Mouse (Mus musculus) kidney, postnatal 4 days (tissue): ENCODE data around the gene Mical3.

Experiments
- DNase-seq, 2 experiments: peaks; one replicate each; pipeline ENCODE4 v3.0.0; 2021; ENCODE audit warnings: mixed read lengths in 2 of 2

The Mical3 gene

DNA sequence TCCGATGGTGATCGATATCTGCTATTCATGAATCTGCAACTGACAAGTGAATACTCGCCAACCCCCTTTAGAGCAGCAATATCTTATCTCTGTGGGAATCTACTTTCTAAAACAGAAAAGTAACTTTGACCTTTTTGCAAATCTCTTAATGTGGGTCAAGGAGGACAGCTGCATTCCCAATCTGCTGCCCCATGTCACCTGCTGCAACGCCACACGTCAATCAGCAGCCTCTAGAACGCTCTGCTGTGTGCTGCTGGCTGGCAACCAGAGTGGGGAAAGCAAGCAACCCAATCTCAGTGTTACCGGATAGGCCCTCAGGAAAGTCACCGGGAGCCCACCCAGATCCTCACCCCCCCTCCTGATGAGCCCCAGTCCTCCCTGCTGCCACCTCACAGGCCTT, 79.4 kb downstream of the Mical3 start:
- DNase-seq, result no peak

DNA sequence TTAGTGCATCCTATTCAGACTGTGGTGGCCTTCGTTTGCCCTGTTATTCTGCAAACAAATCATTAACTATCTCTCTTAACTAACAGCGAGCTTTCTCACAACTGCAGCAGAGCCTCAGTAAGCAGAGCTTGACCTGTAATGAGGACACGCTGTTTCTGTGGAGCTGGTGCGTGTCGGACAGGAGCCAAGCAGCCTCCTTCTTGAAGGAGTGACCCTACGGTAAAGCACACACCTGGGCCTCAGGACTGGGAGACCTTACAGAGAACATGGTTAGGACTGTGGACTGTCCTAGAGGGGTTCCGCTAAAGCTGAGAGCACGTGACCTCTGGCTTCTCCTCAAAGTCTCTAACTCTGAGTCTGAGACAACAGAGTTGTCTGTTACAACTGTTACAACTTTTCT, 82.1 kb downstream of the Mical3 start:
- DNase-seq, result peak; percentile 66 to 81

DNA sequence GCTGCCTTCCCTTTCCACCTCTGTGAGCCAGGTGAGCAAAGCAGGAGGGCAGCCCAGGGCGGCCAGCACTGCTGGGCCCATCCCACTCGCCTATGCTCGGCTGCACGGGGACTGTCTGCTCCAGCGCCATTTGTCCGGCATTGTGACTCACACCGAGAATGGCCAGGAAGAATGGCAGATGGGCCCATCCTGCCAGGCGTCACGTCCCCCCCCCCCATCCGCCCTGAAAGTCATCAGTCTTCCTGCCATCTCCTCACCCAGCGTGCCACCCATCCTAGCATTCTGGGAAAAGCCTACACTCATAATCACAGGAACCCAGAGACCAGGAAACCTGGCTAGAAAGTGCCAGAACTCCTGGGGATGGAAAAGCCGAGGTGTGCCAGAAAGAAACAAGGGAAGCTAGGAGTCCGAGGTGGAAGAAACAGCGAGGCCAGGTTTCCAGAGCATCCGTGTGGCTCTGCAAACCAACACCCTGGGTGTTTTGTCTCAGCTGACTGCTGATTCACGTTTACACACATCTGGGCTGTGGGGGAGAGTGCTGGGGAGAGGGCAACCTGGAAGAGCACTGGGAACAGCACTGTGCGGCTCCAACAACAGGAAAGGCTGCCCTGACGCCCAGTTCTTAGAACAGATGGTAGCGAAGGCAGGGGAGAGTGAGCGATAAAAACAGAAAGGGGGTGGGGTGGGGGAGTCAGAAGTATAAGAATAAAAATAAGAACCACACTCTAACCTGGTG, 85.3 kb downstream of the Mical3 start:
- DNase-seq, result peak; percentile 43 to 59

DNA sequence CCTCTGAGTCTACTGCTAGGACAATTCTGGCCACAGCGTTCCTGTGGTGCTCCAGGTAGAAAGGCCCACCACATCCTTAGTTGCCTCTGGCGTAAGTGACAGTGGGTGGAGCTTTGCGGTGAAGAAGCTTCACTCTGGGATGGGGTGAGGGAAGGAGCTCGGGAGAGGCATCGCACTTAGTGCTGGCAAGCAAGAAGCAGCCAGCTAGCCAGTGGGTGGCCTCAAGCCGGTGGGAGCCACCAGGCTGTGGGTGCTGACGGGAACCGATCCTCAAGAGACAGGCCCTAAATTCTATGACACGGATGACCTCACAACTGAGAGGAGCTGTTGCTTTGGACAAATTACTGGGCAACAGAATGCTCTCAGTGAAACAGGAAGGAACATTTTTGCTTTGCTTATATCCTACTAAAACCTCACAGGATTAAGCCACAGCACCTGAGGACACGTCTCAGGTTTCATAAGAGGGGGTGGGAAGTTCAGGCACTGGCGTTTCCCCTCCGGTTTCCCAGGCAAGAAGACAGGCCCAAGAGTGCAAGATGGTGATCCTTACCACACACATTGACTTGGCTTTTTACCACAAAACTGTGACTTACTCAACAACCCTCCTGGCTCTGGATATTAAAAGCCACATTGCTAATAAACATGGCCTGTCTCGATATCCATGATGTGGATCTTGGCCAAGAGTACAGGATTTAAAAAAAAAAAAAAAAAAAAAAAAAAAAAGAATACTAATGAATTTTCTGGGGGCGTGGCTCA, 87.2 kb downstream of the Mical3 start:
- DNase-seq, result no peak

DNA sequence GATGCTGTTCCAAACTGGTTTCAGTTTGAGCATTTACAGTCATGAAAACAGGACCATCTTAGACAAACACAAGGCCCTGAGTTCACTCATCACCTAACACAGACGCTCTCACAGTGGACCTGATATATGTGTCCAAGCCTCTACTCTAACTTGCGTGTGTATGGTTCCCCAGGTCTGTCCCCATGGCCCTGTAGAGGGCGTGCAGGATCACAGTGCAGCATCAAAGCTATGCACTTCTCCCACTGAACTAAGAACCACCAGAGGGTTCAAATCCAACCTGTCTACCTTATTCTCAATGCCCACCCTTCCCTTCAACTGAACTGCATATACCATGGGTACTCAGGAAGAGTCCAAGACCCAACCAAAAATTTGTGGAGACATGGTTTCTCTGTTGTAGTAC, 91.1 kb downstream of the Mical3 start:
- no peak for DNase-seq

DNA sequence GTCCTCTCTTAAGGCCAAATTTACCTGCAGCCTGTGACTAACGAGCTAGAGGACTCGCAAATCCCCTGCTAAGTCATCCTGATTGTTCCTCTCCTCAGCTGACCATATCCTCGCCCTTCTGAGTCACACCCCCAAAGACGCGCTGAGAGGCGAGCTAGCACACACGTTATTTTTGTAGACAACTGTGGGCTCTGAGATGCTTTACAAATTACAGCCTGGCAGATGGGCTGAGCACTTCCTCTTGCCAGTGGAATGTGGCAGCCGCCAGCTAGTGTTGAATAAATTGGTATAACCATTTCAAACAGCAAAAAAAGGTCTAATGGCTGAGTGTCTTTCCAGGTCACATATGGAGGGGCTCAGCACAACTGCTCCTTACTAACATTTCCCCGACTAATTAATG, 91.5 kb downstream of the Mical3 start:
- no peak for DNase-seq

DNA sequence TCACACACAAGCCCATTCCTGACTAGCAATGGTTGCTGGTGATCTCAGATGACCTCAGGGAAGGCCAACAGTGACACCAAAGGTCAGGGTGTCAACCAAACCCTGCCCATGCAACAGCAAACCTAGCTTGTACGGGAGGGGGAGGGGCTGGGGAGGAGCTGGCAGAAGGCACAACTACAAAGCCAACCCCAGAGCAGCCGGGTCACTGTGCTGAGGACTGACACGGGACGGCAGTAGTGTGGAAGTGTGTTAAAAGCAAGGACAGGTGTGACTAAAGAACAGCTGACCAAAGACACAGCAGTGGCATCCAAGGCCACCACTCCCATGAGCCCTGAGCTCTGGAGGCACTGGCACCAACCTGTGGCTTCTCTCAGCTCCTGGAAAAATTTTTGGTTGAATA, 93.7 kb downstream of the Mical3 start:
- no peak for DNase-seq

DNA sequence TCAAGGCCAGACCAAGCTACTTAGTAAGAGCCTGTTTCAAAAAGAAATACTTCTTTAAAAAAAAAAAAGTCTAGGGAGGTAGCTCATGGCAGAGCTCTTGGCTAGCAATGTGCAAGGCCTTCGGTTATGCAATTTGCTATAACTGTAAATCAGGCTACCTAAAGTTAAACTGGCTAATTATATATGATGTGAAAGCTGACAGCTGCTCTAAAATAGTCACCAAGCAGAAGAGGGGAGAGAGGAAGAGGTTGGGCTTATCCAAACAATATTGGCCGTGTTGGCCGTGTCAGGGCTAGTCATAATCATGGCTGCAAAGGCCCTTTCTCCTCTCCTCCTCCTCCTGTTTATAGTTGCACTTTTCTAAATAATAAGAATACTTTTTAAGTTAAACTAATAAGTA, 94.9 kb downstream of the Mical3 start:
- DNase-seq, result no peak

DNA sequence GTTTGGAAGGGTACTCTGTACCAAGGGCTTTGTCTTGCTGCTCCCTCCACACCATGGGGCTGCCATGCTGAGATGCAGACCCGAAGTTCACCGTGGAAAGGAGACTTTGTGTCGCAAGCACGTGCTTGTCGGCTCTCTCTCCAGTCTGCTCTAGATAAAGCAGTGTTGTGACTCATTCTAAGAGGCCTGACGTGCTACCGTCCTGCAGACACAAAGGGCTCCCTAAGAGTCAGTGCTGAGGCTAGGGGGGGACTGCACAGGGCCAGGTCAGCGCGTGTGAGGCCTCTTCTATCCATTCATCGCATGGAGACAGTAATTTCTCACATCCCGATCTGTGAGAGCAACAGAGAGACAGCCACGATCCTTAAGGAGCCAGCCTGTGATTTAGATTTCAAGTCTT, 95.5 kb downstream of the Mical3 start:
- no peak for DNase-seq

DNA sequence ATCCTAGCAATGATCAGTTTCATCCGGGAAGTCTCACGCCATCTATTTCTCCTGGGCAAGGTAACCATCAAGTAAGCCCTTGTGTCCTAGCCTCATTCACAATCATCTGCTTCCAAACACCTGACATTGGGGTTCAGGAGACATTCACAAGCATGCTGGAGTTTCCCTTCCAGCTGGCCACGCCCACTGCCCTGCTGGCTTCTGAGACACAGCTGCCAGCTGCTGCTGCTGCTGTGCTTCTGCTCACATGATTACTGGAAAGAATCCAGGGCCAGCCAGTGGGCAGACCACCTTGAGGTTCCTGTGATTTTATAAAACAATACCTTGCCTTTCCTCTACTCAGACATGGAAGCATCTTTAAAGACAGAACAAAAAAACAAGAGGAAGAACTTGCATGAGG, 97.5 kb downstream of the Mical3 start:
- DNase-seq, result no peak

DNA sequence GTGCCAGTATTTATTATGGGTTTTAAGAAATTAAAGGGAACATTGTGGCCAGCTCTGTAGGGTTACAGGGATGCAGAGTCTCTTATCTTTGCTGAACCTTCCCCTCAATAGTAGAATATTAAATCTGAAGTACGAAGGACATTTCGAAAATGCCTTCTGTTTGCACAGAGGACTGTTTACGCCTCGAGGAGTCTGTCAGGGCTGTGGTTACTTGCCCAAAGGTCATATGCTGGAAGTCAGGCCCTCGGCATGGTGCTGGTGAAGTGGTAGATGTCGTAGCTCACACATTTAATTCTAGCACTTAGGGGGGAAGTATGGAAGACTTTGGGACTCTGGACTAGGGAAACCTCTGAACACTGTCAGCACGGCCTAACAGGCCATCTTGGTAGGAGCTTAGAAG, 99.4 kb downstream of the Mical3 start:
- no peak for DNase-seq

DNA sequence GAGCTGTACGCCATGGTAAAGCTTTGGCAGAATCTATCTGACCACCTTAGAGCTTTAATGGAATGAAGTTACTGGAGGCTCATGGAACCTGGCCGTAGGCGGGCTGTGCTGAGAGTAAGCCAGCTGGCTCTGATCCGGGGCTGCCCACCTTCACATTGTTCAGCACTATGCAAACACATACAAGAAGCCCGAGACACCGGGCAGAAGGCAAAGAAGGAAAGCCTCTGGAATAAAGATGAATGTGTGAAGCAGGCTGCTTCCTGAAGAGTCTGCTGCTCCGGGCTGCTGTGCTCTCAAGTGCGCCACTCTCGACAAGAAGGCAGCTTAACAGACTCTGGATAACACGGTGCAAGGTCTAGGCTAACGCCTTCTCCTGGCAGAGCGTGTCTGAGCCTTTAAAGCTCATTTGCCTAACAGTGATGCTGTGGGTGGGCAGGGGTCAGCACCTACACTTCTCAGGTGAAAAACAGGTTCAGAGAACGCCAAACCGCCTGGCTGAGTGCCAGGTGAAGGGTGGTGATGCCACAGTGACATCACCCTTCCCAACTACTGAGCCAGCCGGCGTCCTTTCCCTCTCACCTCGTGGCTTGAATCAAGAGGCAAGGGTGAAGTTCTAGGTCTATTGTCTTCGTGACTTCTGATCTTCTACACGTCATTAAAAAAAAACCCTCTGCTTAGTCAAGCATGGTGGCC, 100.8 kb downstream of the Mical3 start:
- DNase-seq, result no peak

DNA sequence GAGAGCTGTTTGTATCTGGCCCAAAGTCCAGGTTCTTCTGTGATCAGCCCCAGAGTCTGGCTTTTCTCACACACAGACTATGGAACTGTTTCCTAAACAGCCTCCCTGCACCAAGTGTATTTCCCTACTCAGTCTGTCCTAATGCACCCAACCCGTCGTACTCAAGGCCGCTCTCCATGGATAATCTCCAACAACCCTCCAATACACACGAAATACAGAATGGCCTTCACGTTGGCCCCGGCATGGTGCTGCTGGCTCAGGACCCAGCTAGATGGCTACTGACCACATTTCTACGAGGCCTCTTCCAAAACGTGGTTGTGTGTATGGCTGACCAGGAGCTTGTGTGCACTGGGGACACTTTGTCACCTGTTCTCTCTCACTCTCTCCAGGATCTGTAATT, 102.3 kb downstream of the Mical3 start:
- DNase-seq, result no peak

DNA sequence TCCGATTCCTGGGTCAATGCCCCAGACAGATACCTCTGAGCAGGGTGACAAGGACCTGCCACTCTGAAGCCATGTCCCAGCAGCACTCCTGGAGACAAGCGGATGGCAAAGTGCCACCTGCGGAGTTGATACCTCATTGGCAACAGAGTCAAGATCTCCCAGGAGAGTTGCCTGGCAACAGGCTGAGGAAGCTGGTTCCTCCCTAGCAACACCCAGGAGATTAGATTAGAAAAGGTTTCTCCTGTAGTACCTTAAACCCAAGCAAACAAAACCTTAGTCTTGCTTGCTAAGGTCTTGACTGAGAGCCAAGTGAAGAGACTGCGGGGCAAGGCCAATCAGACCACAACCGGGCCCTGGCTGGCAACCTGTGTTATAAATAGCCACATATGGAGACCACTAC, 103.5 kb downstream of the Mical3 start:
- DNase-seq, result no peak

DNA sequence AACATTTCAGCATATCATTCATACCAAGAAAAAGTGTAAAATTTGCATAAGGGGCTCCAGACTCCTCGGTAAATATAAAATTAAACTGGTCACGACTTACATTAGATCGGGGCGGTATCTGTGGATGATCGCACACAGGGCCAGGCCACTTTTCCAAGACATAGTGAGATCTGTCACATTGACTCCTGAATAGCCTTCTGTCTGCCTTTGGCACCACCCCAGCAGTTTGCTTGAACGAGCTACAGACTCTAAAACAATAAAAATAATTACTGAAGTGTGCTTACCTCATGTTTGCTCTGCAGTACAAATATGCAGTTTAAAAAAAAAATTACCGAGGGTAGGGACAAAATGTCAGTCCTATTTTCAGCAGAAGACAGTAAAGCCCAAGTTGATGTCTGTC, 103.9 kb downstream of the Mical3 start:
- DNase-seq, result no peak

DNA sequence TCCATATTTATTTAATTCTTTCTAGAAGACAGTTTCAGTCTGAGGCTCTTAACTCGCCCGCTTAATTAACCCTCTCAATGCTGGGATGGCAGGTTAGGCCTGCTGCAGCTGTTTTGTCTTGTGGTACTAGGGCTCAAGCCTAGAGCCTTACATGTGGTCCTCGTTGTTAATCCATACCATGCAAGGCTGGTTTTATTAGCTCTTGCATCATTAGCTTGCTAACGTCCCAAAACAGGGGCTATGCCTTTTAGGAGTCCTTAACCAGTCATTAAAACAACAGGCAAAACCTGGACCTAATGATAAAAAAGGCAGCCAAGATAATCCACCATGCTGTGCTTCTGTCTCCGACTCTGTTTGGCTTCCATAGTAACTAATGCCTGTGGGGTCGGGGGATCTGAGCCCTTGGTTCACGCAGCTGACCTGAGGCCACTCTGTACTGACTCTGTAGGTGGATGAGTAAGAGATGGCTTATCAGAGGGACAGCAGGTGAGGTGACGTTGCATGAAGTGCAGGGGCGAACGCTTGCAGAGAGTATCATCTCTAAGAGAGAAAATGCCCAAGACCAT, 104.7 kb downstream of the Mical3 start:
- DNase-seq, result no peak

DNA sequence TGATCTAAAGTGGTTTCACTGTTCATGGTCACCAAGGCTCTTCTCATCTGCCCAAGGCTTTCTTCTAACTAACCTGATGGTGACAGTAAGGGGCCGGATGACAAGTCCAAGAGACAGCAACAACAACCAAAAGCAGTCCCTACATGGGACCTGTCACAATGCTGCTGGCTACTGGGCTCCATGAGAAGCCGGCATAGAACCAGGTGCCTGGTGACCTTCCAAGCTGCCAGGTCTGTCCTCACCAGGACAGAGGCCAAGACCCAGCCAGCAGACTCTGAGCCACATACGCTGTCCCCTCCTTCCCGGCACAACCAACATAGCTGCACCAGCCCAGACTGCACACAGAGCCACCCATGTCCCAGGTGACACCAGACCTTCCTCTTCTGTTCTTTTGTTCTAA, 112.7 kb downstream of the Mical3 start:
- DNase-seq, result no peak

DNA sequence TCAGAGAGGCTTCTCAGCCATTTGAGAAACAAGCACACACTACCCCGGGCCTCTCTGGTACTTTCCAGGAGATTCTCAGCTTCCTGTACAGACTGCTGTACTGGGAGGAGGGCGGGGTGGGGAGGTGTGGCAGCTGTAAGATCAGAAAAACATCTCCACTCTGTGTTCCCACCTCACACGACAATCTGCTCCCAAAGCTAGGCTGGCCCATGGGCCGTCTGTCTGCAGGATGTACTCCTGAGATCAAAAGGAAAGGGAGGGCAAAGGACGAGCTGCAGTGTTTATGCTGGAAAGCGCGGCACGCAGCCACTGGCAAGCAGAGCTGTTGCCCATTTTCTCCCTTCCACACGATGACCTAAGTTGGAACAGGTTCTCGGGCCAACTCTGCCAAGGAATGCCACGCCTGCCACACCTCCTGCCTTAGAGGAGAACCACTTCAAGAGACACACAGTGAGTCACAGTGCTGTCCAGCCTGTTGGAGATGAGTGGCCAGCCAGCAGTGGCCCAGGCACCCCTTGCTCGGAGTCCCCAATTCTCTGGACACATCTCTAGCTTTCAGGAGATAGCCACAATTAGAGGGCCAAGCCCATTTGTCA, 113.3 kb downstream of the Mical3 start:
- peak in 1 of 2 experiments; percentile 38 for DNase-seq

DNA sequence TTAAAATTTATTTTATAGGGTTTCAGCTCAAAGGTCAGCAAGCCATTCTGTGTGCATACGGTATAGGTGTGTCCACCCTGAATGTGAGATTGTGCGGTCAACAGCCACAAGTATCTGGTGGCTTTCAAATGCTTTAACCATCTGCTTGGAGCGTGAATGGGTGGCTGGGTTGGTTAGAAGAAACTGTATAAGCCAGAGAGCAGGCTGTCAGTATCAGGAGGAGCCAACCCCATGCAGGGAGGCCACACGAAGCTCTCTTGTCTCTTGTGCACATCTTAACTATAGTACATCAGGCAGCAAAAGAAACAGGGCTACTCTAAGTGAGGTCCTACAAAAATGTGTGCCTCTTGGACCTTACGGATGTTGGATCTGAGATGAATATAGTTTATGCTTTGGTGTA, 114.7 kb downstream of the Mical3 start:
- DNase-seq, result no peak

DNA sequence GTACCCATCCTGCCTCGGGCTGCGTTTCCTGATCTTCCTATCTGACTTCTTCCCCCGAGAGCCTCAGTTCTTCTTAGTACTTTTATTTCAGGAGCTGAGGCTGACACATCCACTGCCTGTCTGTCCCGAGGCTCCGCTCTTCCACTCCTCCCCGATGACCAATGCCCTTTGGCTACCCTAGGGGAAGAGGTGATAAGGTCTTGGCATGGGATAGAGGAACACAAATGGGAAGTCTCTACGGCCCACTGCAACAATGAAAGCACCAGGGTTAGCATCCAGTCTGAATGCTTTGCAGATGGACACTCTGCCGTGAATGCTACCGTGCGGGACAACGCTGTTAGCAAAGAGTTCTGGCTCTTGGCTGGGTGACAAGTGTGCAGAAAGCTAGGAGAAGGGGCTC, 116.5 kb downstream of the Mical3 start:
- DNase-seq, result no peak

DNA sequence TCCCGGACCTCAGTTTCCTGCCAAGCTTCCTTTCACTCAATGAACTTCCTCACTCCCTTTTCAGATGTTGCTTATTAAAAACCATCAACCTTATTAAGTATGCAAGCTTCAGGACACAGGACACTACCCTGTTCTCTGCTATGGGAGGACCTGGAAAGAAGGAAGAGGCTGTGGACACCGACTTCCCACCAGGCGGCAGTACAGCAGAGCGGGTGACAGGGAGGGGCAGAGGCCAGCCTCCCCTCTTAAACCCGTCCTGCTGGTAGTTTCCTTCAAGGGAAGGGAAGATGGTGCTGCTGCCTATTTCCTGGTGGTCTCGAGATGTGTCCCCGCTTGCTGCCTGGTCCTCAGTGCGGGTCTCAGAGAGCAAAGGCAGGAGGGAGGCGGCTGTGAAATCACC, 117.0 kb downstream of the Mical3 start:
- DNase-seq, result peak; percentile 78 to 81

DNA sequence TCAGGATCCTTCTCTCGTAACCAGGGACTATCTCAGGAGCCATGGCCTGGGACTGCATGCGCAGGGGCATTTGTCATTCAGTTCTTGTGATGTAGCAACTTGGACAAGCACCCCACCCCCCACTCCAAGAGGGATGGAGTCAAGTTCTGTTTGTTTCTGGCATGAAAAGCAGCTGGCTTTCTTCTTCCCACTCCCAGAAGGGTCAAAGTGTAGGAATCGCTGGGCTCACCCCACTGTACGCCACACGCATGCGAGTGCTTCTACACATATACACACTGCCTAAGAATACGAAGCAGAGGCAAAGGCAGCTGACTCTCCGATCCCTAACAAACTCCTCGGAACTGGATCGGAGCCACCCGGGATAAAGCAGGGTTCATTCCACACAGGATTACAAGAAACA, 119.1 kb downstream of the Mical3 start:
- peak; percentile 62 to 75 for DNase-seq

DNA sequence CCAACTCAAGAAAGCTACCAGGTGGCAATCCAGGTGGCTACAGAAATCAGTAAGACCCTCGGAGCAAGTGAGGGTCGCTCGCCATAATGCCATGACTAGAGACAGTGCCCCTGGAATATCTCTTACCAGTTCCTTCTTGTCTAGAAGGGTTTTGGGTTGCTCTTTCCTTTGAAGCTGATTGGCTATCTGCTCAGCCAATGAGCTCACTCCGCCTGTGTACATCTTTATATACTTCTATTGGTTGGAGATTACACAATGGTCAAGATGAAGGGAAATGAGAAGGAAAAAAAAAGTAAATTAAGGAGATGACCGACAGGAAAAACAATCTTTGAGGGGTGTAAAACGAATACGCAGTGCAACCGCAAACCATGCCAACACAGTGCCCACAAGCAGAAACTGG, 121.1 kb downstream of the Mical3 start:
- DNase-seq, result no peak
